Mouse (Mus musculus) small intestine, adult 2 months (tissue): Measurements from ENCODE around the gene Oprm1.

ENCODE experiments used
- CTCF ChIP-seq: fragments of 200-500 bp; IDR thresholded peaks from 2 replicates; pipeline ENCODE4 v1.5.1; 2012; ENCODE audit warnings: low read depth, mild to moderate bottlenecking, control low read depth, inconsistent platforms, low read length, moderate library complexity, mixed read lengths; ENCODE audit not compliant: insufficient replicate concordance, insufficient read length; ENCODE audit errors: extremely low read depth
- POLR2A ChIP-seq: fragments of 200-500 bp; IDR thresholded peaks from 2 replicates; pipeline ENCODE4 v1.6.1; 2012; ENCODE audit warnings: low read depth, mild to moderate bottlenecking, control low read depth, inconsistent platforms, low read length, moderate library complexity

DNA sequence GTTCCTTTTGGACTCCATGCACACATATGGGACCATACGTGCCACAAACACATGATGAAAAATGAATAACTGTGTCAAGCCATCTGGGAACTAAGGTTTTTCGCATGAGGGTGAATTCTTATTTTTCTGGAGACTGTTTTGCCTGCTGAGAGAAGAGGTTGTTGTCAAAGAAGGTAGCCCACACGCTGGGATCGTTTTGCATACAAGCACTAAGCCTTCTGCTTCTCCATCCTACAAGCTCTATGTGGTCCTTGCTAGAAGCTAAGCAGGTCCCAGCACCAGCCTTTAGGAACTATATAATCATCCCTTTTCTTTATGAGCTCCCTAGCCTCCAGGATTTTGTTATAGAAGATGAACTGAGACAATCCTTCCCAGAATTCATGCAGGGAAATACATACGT is 200.5 kb downstream of the Oprm1 start:
- no peak for TF ChIP-seq CTCF
- TF ChIP-seq POLR2A: no peak
